Comparison of ENCODE assay signal across 25 mouse cellular contexts in genomic region chr6:87893931-87894330, GRCm38 (mm10). TPM values are rescaled to one million over a fixed set of nuclear protein-coding genes. Genes with fewer than 3 reads are reported as not detected.
DNase-seq lines count a peak whose midpoint lies in the region; ATAC-seq lines count a peak whose summit lies in the region.
"Had no signal": no experiment of that assay in that cellular context is flagged by ENCODE, and none has a peak within 500 bp of the region (broad histone marks: within the 10 kb centered on the region; RNA-seq: fewer than 3 reads in every experiment).

No protein-coding gene starts in this region.

- no peak overlapping the region for H3K27ac ChIP-seq in embryonic facial prominence, embryonic 10.5 days (replicated peaks)
- H3K27ac ChIP-seq: embryonic facial prominence, embryonic 13.5 days; forebrain, embryonic 10.5 days; gastrocnemius, adult 2 months; heart, embryonic 13.5 days; limb, embryonic 13.5 days; macrophage; neural tube, embryonic 15.5 days; stomach, embryonic 15.5 days had no signal

- no peak overlapping the region for H3K4me3 ChIP-seq in embryonic facial prominence, embryonic 10.5 days
- H3K4me3 ChIP-seq: embryonic facial prominence, embryonic 13.5 days; forebrain, embryonic 10.5 days; gastrocnemius, adult 2 months; heart, embryonic 13.5 days; limb, embryonic 13.5 days; neural tube, embryonic 15.5 days; stomach, embryonic 15.5 days had no signal

- peak; percentile 77 for DNase-seq in left cerebral cortex, postnatal 4 days
- no peak for DNase-seq in left cerebral cortex, adult 9 months (ENCODE audit: low spot score in 2 of 2)
- peak; percentile 84 for DNase-seq in cerebellum, adult 11-12 months
- DNase-seq in cerebellum, adult 9-11 months = peak; percentile 85
- DNase-seq in kidney, adult 18-20 months = no peak
- no peak for DNase-seq in embryonic facial prominence, embryonic 10.5 days (ENCODE audit: low spot score)
- DNase-seq: adrenal gland, adult 2 months; embryo, embryonic 11 days; gastrocnemius, adult 2 months; gastrocnemius, postnatal 36 days; heart, adult 18-20 months; heart, postnatal 10 days; kidney, postnatal 14 days; midbrain, embryonic 14.5 days; right cerebral cortex, postnatal 25 days had no signal

- H3K4me1 ChIP-seq in embryonic facial prominence, embryonic 10.5 days = peaks cover 2% of the 10 kb centered on the region

- no peaks in the 10 kb centered on the region for H3K27me3 ChIP-seq in embryonic facial prominence, embryonic 10.5 days (replicated peaks; ENCODE audit: low read depth, poor library complexity, severe bottlenecking)
- H3K27me3 ChIP-seq: embryonic facial prominence, embryonic 13.5 days; heart, embryonic 13.5 days; limb, embryonic 13.5 days; neural tube, embryonic 15.5 days; stomach, embryonic 15.5 days had no signal

- WGBS in embryonic facial prominence, embryonic 10.5 days = 94% methylated on average over 7 of the region's 7 CpGs

- H3K9me3 ChIP-seq in embryonic facial prominence, embryonic 10.5 days = no peaks in the 10 kb centered on the region
- H3K9me3 ChIP-seq: embryonic facial prominence, embryonic 13.5 days; forebrain, embryonic 10.5 days; heart, embryonic 13.5 days; limb, embryonic 13.5 days; neural tube, embryonic 15.5 days; stomach, embryonic 15.5 days had no signal

- peaks cover 100% of the 10 kb centered on the region for H3K36me3 ChIP-seq in embryonic facial prominence, embryonic 10.5 days (replicated peaks)

- intact Hi-C loops in left cerebral cortex, postnatal 4 days (cut with DNase I) = no loop called here

- ATAC-seq in CD4-positive, CD25-positive, alpha-beta regulatory T cell, adult 4 months = no peak
- ATAC-seq: forebrain, embryonic 16.5 days; intestine, embryonic 16.5 days had no signal

RNA-seq across cellular contexts. Expression of gene Copg1, which starts 6.3 kb away (rescaled TPM):
- 100 to 1,000 TPM; 158 to 172 TPM for total RNA-seq in left cerebral cortex, postnatal 4 days (2021)
- polyA plus RNA-seq in CD4-positive, CD25-positive, alpha-beta regulatory T cell, adult 4 months (2017; shearing (Covaris generic)) = 100 to 1,000 TPM; 111 to 171 TPM
- 157 and 159 TPM in 2 replicates for polyA plus RNA-seq in embryonic facial prominence, embryonic 10.5 days (2016; fragmentation: Nextera tagmentation; extraction: Ambion mirVana)

RNA-seq across cellular contexts. Expression of gene Hmces, which starts 19.8 kb away (rescaled TPM):
- 10 to 100 TPM; 37.3 to 39.7 TPM for total RNA-seq in left cerebral cortex, postnatal 4 days (2021)
- 10 to 100 TPM; 38.6 to 48.4 TPM for polyA plus RNA-seq in CD4-positive, CD25-positive, alpha-beta regulatory T cell, adult 4 months (2017; shearing (Covaris generic))
- polyA plus RNA-seq in embryonic facial prominence, embryonic 10.5 days (2016; fragmentation: Nextera tagmentation; extraction: Ambion mirVana) = 64.0 and 67.1 TPM in 2 replicates

RNA-seq across cellular contexts. Expression of gene Cnbp, which starts 43.0 kb away (rescaled TPM):
- 100 to 1,000 TPM; 219 to 224 TPM for total RNA-seq in left cerebral cortex, postnatal 4 days (2021)
- 1,000 to 10,000 TPM in 1 of 2 experiments, 100 to 1,000 TPM in 1; 984 to 1,123 TPM for polyA plus RNA-seq in CD4-positive, CD25-positive, alpha-beta regulatory T cell, adult 4 months (2017; shearing (Covaris generic))
- polyA plus RNA-seq in embryonic facial prominence, embryonic 10.5 days (2016; fragmentation: Nextera tagmentation; extraction: Ambion mirVana) = 1,409 and 1,454 TPM in 2 replicates

RNA-seq across cellular contexts. Expression of gene Isy1, which starts 55.3 kb away (rescaled TPM):
- 10 to 100 TPM; 29.1 to 30.1 TPM for total RNA-seq in left cerebral cortex, postnatal 4 days (2021)
- 10 to 100 TPM; 86.8 to 89.1 TPM for polyA plus RNA-seq in CD4-positive, CD25-positive, alpha-beta regulatory T cell, adult 4 months (2017; shearing (Covaris generic))
- 69.4 and 69.8 TPM in 2 replicates for polyA plus RNA-seq in embryonic facial prominence, embryonic 10.5 days (2016; fragmentation: Nextera tagmentation; extraction: Ambion mirVana)

RNA-seq across cellular contexts. Expression of gene Gm45140, which starts 58.3 kb away (rescaled TPM):
- 1 to 10 TPM; 3.7 to 4.0 TPM for total RNA-seq in left cerebral cortex, postnatal 4 days (2021)
- 1 to 10 TPM; 3.7 to 5.3 TPM for polyA plus RNA-seq in CD4-positive, CD25-positive, alpha-beta regulatory T cell, adult 4 months (2017; shearing (Covaris generic))
- 2.8 and 3.2 TPM in 2 replicates for polyA plus RNA-seq in embryonic facial prominence, embryonic 10.5 days (2016; fragmentation: Nextera tagmentation; extraction: Ambion mirVana)

Comparison
In these comparisons a context has a peak if more than half of its experiments do, and no peak if none do; other contexts are left out.
1. DNase-seq: peak in left cerebral cortex, postnatal 4 days (single experiment), cerebellum, adult 11-12 months (single experiment) and cerebellum, adult 9-11 months (single experiment); none in left cerebral cortex, adult 9 months (0 of 2), kidney, adult 18-20 months (single experiment) and embryonic facial prominence, embryonic 10.5 days (single experiment).